Mouse (Mus musculus): Measurements from ENCODE around the gene Neurod6.

- TF ChIP-seq CTCF (IDR thresholded peaks at IDR 0.05; ENCODE audit: extremely low read depth, insufficient read depth, insufficient read length, insufficient replicate concordance) (no peak), POLR2A (IDR thresholded peaks at IDR 0.05; ENCODE audit: low read depth, low read length) (no peak)
Observed at GRCm38 (mm10) chr6:55704759-55705104, 23.7 kb upstream of the Neurod6 start.
